Mouse (Mus musculus) neural tube, embryonic 13.5 days (tissue): ENCODE measurements around the gene Fgfr2. TPM values are rescaled to one million over a fixed set of nuclear protein-coding genes. Genes with fewer than 3 reads are reported as not detected.

Source experiments
- ATAC-seq: fragments of 200-750 bp; cut with Nextera tagmentation; 2 replicates; pipeline ENCODE4 v1.8.0; 2017; ENCODE audit warnings: low read depth, mild to moderate bottlenecking, moderate TSS enrichment, moderate library complexity
- H3K27ac ChIP-seq: fragments of 300-500 bp; sonication (generic); replicated peaks from 2 replicates; pipeline ENCODE4 v1.5.1; 2015; ENCODE audit warnings: moderate library complexity, mild to moderate bottlenecking, inconsistent platforms
- H3K27me3 ChIP-seq: fragments of 300-500 bp; sonication (generic); 2 replicates; pipeline ENCODE4 v1.6.1; 2015; ENCODE audit warnings: mild to moderate bottlenecking, inconsistent platforms
- H3K36me3 ChIP-seq: fragments of 300-500 bp; sonication (generic); 2 replicates; pipeline ENCODE4 v1.6.1; 2015; ENCODE audit warnings: mild to moderate bottlenecking, inconsistent platforms
- H3K4me1 ChIP-seq: fragments of 300-500 bp; sonication (generic); replicated peaks from 2 replicates; pipeline ENCODE4 v1.6.1; 2015; ENCODE audit warnings: inconsistent platforms
- H3K4me2 ChIP-seq: fragments of 300-500 bp; sonication (generic); 2 replicates; pipeline ENCODE4 v1.6.1; 2015; ENCODE audit warnings: inconsistent platforms, mild to moderate bottlenecking, moderate library complexity
- H3K4me3 ChIP-seq: fragments of 300-500 bp; sonication (generic); 2 replicates; pipeline ENCODE4 v1.5.1; 2015; ENCODE audit warnings: mild to moderate bottlenecking, inconsistent platforms
- H3K9ac ChIP-seq: fragments of 300-500 bp; sonication (generic); 2 replicates; pipeline ENCODE4 v1.6.1; 2015; ENCODE audit warnings: moderate library complexity, mild to moderate bottlenecking, inconsistent platforms
- H3K9me3 ChIP-seq: fragments of 300-500 bp; sonication (generic); 2 replicates; pipeline ENCODE4 v1.6.1; 2016; ENCODE audit warnings: inconsistent platforms
- WGBS: fragments of 180-500 bp; shearing (Covaris S2); methylation state at CpG from one replicate; pipeline ENCODE4 v1.1.7; 2015; 5-methylcytosine and 5-hydroxymethylcytosine counted together
- polyA plus RNA-seq: library from polyadenylated mRNA; unstranded; fragments of >200 nt; fragmentation: Nextera tagmentation; extraction: Ambion mirVana; gene quantifications from 2 replicates; pipeline ENCODE4 v1.2.1, GENCODE M21; 2015

Gene Fgfr2
- polyA plus RNA-seq, 1 experiment from 2014 or later: 22.9 TPM

GRCm38 (mm10) chr7:133073147-133073651, 50.0 kb downstream of the Fgfr2 start:
- peaks cover 78% of the 10 kb centered on the region for H3K4me1 ChIP-seq
- 32% methylated on average over 9 of the region's 9 CpGs for WGBS

GRCm38 (mm10) chr7:133072535-133072934, 50.6 kb downstream of the Fgfr2 start:
- Histone ChIP-seq H3K27me3 (no peaks in the 10 kb centered on the region), H3K36me3 (no peaks in the 10 kb centered on the region), H3K9ac (no peak overlapping the region), H3K4me1 (peaks cover 85% of the 10 kb centered on the region), H3K4me3 (no peak overlapping the region), H3K27ac (0 out of 2 replicates have a peak overlapping the region, but pooled peaks have one; percentile 18), H3K4me2 (no peak overlapping the region), H3K9me3 (no peaks in the 10 kb centered on the region)
- ATAC-seq: no peak
- WGBS: 36% methylated on average over 4 of the region's 4 CpGs

More at GRCm38 (mm10) chr7:133073147-133073651, 50.0 kb downstream of the Fgfr2 start:
- Histone ChIP-seq H3K4me3 (no peak overlapping the region), H3K36me3 (no peaks in the 10 kb centered on the region), H3K9me3 (no peaks in the 10 kb centered on the region), H3K4me2 (no peak overlapping the region), H3K27me3 (no peaks in the 10 kb centered on the region), H3K27ac (no peak overlapping the region), H3K9ac (no peak overlapping the region; the same call in 1 of the 2 replicates)
- no peak for ATAC-seq

GRCm38 (mm10) chr7:133067321-133067841, 55.8 kb downstream of the Fgfr2 start:
- no peaks in the 10 kb centered on the region for H3K9me3 ChIP-seq
- peak; percentile 52 for ATAC-seq
- peaks cover 9% of the 10 kb centered on the region; the same call in 1 of the 2 replicates for H3K36me3 ChIP-seq
- peak overlapping the region; percentile 63 for H3K27ac ChIP-seq
- H3K4me1 ChIP-seq: peaks cover 76% of the 10 kb centered on the region
- H3K4me3 ChIP-seq: no peak overlapping the region
- peak overlapping the region; percentile 17; the same call in 1 of the 2 replicates for H3K9ac ChIP-seq
- WGBS: 25% methylated on average over 7 of the region's 7 CpGs
- H3K27me3 ChIP-seq: no peaks in the 10 kb centered on the region
- H3K4me2 ChIP-seq: no peak overlapping the region

GRCm38 (mm10) chr7:133066776-133067175, 56.4 kb downstream of the Fgfr2 start:
- H3K4me2 ChIP-seq: 0 out of 2 replicates have a peak overlapping the region, but pooled peaks have one; percentile 0
- peak; percentile 42 for ATAC-seq
- WGBS: 18% methylated on average over 6 of the region's 6 CpGs

GRCm38 (mm10) chr7:133062055-133062454, 61.1 kb downstream of the Fgfr2 start:
- Histone ChIP-seq H3K27me3 (no peaks in the 10 kb centered on the region), H3K9me3 (no peaks in the 10 kb centered on the region), H3K27ac (no peak overlapping the region), H3K36me3 (peaks cover 10% of the 10 kb centered on the region; the same call in 1 of the 2 replicates), H3K4me3 (no peak overlapping the region), H3K4me2 (no peak overlapping the region), H3K9ac (no peak overlapping the region), H3K4me1 (peaks cover 50% of the 10 kb centered on the region)
- WGBS: 88% methylated on average over 3 of the region's 3 CpGs
- ATAC-seq: no peak

More at GRCm38 (mm10) chr7:133066776-133067175, 56.4 kb downstream of the Fgfr2 start:
- Histone ChIP-seq H3K27me3 (no peaks in the 10 kb centered on the region), H3K4me3 (no peak overlapping the region), H3K9ac (no peak overlapping the region; the same call in 1 of the 2 replicates), H3K9me3 (no peaks in the 10 kb centered on the region), H3K4me1 (peaks cover 70% of the 10 kb centered on the region), H3K36me3 (peaks cover 9% of the 10 kb centered on the region; the same call in 1 of the 2 replicates), H3K27ac (peak overlapping the region; percentile 63)

- H3K4me2 ChIP-seq: no peak overlapping the region
- H3K9me3 ChIP-seq: no peaks in the 10 kb centered on the region
- H3K27ac ChIP-seq: peak overlapping the region; percentile 20; the same call in 1 of the 2 replicates
- H3K4me3 ChIP-seq: no peak overlapping the region
- 83% methylated on average over 6 of the region's 6 CpGs for WGBS
- no peaks in the 10 kb centered on the region for H3K27me3 ChIP-seq
- H3K9ac ChIP-seq: no peak overlapping the region
- peaks cover 37% of the 10 kb centered on the region for H3K4me1 ChIP-seq
- ATAC-seq: no peak
- peaks cover 15% of the 10 kb centered on the region; the same call in 1 of the 2 replicates for H3K36me3 ChIP-seq
These were observed 63.0 kb downstream of the Fgfr2 start for GRCm38 (mm10) chr7:133060170-133060569.

- 56% methylated on average over 9 of the region's 9 CpGs for WGBS
- H3K36me3 ChIP-seq: peaks cover 18% of the 10 kb centered on the region; the same call in 1 of the 2 replicates
- H3K9me3 ChIP-seq: no peaks in the 10 kb centered on the region
- peaks cover 37% of the 10 kb centered on the region for H3K4me1 ChIP-seq
- H3K4me3 ChIP-seq: no peak overlapping the region
- no peak overlapping the region for H3K4me2 ChIP-seq
- peak overlapping the region; percentile 20; the same call in 1 of the 2 replicates for H3K27ac ChIP-seq
- 0 out of 2 replicates have a peak, but pooled peaks have one; percentile 25 for ATAC-seq
- no peak overlapping the region for H3K9ac ChIP-seq
- H3K27me3 ChIP-seq: no peaks in the 10 kb centered on the region
These were observed 63.5 kb downstream of the Fgfr2 start for GRCm38 (mm10) chr7:133059517-133060104.

GRCm38 (mm10) chr7:133059150-133059509, 64.0 kb downstream of the Fgfr2 start:
- Histone ChIP-seq H3K9ac (no peak overlapping the region), H3K27ac (peak overlapping the region; percentile 20; the same call in 1 of the 2 replicates), H3K36me3 (peaks cover 15% of the 10 kb centered on the region; the same call in 1 of the 2 replicates), H3K27me3 (no peaks in the 10 kb centered on the region), H3K4me2 (no peak overlapping the region), H3K4me3 (no peak overlapping the region), H3K4me1 (peaks cover 37% of the 10 kb centered on the region), H3K9me3 (no peaks in the 10 kb centered on the region)
- WGBS: 78% methylated on average over 6 of the region's 6 CpGs
- no peak for ATAC-seq

GRCm38 (mm10) chr7:133058496-133059149, 64.5 kb downstream of the Fgfr2 start:
- no peak overlapping the region for H3K4me3 ChIP-seq
- no peak for ATAC-seq
- no peak overlapping the region for H3K9ac ChIP-seq
- H3K27me3 ChIP-seq: no peaks in the 10 kb centered on the region
- 93% methylated on average over 12 of the region's 12 CpGs for WGBS
- H3K4me1 ChIP-seq: peaks cover 35% of the 10 kb centered on the region
- no peak overlapping the region for H3K4me2 ChIP-seq
- H3K9me3 ChIP-seq: no peaks in the 10 kb centered on the region
- H3K36me3 ChIP-seq: peaks cover 13% of the 10 kb centered on the region; the same call in 1 of the 2 replicates
- H3K27ac ChIP-seq: no peak overlapping the region

- Histone ChIP-seq H3K4me1 (peaks cover 31% of the 10 kb centered on the region), H3K36me3 (peaks cover 21% of the 10 kb centered on the region; the same call in 1 of the 2 replicates), H3K27me3 (no peaks in the 10 kb centered on the region), H3K27ac (no peak overlapping the region), H3K9ac (no peak overlapping the region), H3K4me2 (no peak overlapping the region), H3K9me3 (no peaks in the 10 kb centered on the region), H3K4me3 (no peak overlapping the region)
- WGBS: 83% methylated on average over 8 of the region's 8 CpGs
- no peak for ATAC-seq
These were observed 66.2 kb downstream of the Fgfr2 start for GRCm38 (mm10) chr7:133056924-133057323.

GRCm38 (mm10) chr7:133054486-133054885, 68.7 kb downstream of the Fgfr2 start:
- Histone ChIP-seq H3K27me3 (no peaks in the 10 kb centered on the region), H3K4me1 (peaks cover 19% of the 10 kb centered on the region)
- 86% methylated on average over 5 of the region's 5 CpGs for WGBS

GRCm38 (mm10) chr7:133053757-133054156, 69.4 kb downstream of the Fgfr2 start:
- WGBS: 84% methylated on average over 9 of the region's 9 CpGs
- H3K4me1 ChIP-seq: peaks cover 17% of the 10 kb centered on the region
- no peak overlapping the region for H3K4me2 ChIP-seq
- H3K27me3 ChIP-seq: no peaks in the 10 kb centered on the region
- H3K4me3 ChIP-seq: no peak overlapping the region
- no peak for ATAC-seq
- peaks cover 26% of the 10 kb centered on the region; the same call in 1 of the 2 replicates for H3K36me3 ChIP-seq
- H3K9me3 ChIP-seq: no peaks in the 10 kb centered on the region
- H3K27ac ChIP-seq: no peak overlapping the region
- H3K9ac ChIP-seq: no peak overlapping the region

More at GRCm38 (mm10) chr7:133054486-133054885, 68.7 kb downstream of the Fgfr2 start:
- H3K36me3 ChIP-seq: peaks cover 26% of the 10 kb centered on the region; the same call in 1 of the 2 replicates
- no peak overlapping the region for H3K4me3 ChIP-seq
- no peak overlapping the region for H3K27ac ChIP-seq
- H3K9ac ChIP-seq: no peak overlapping the region
- ATAC-seq: no peak
- no peaks in the 10 kb centered on the region for H3K9me3 ChIP-seq
- H3K4me2 ChIP-seq: no peak overlapping the region
